Comparison of ENCODE assay signal across 17 mouse cellular contexts in the genomic region with DNA sequence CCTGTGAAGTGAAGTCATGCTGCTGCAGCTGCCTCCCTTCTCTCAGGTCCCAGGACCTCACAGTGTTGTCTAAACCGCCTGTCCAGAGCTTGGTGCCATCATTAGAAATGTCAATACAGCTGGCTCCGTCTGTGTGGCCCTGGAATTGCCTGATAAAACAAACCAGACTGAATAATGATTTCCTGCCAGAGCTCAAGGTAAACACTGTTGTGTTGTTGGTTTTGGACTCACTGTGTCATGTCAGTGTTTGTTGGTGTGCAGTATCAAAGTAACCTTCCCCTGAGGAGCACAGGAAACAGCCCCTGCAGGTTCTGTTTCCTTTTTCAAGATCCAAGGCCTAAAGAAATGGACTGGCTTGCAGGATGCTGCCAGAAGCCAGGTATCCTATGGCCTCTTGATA.
DNase-seq lines count a peak whose midpoint lies in the region; ATAC-seq and TF ChIP-seq lines count a peak whose summit lies in the region.
"Had no signal": no experiment of that assay in that cellular context is flagged by ENCODE, and none has a peak within 500 bp of the region (broad histone marks: within the 10 kb centered on the region; RNA-seq: fewer than 3 reads in every experiment).

No protein-coding gene starts in this region.

- no peak for DNase-seq in heart, adult 2 months
- DNase-seq in embryo, embryonic 10.5 days (ENCODE audit: low spot score), result peak; percentile 32
- DNase-seq in liver, embryonic 11.5 days (ENCODE audit: low spot score), result no peak
- peak; percentile 28 for DNase-seq in lung, postnatal 10 days
- DNase-seq in cerebellum, adult 11-12 months, result no peak
- DNase-seq in kidney, postnatal 36 days, result no peak
- DNase-seq in right cerebral cortex, postnatal 10 days (ENCODE audit: low spot score in 2 of 2), result no peak
- DNase-seq: cerebellum, adult 2 months; forebrain, postnatal 0 days; gastrocnemius, postnatal 14 days; kidney, adult 8-10 months had no signal

- H3K36me3 ChIP-seq in heart, embryonic 15.5 days, result 0 out of 2 replicates have a peak, but pooled peaks cover 4% of the 10 kb centered on the region
- H3K36me3 ChIP-seq in heart, adult 2 months (ENCODE audit: control insufficient read depth, insufficient read depth, low read length), result no peaks in the 10 kb centered on the region; the same call in 1 of the 2 replicates
- peaks cover 11% of the 10 kb centered on the region for H3K36me3 ChIP-seq in liver, embryonic 11.5 days (ENCODE audit: control insufficient read depth, insufficient read depth, low read length)
- H3K36me3 ChIP-seq: G1E had no signal

- H3K4me2 ChIP-seq in heart, embryonic 15.5 days, result no peak overlapping the region
- no peak overlapping the region for H3K4me2 ChIP-seq in liver, embryonic 11.5 days
- H3K4me2 ChIP-seq: hindbrain, embryonic 13.5 days; limb, embryonic 12.5 days had no signal

- TF ChIP-seq CTCF in heart, adult 2 months (IDR thresholded peaks at IDR 0.05), result no peak

- H3K9ac ChIP-seq in heart, embryonic 15.5 days, result no peak overlapping the region
- H3K9ac ChIP-seq in heart, adult 2 months (ENCODE audit: low read depth, low read length), result no peak overlapping the region
- H3K9ac ChIP-seq in liver, embryonic 11.5 days (ENCODE audit: low read depth, low read length), result no peak overlapping the region
- H3K9ac ChIP-seq: forebrain, postnatal 0 days; hindbrain, embryonic 13.5 days; limb, embryonic 12.5 days had no signal

- H3K27ac ChIP-seq in heart, embryonic 15.5 days, result no peak overlapping the region
- H3K27ac ChIP-seq in heart, adult 2 months, result no peak overlapping the region
- H3K27ac ChIP-seq in liver, embryonic 11.5 days (ENCODE audit: low read depth, low read length), result no peak overlapping the region
- H3K27ac ChIP-seq: hindbrain, embryonic 13.5 days; limb, embryonic 12.5 days had no signal

- H3K27me3 ChIP-seq in heart, embryonic 15.5 days, result no peaks in the 10 kb centered on the region
- no peaks in the 10 kb centered on the region for H3K27me3 ChIP-seq in heart, adult 2 months (ENCODE audit: control insufficient read depth, insufficient read depth, low read length)
- H3K27me3 ChIP-seq in liver, embryonic 11.5 days (replicated peaks; ENCODE audit: control insufficient read depth, insufficient read depth, low read length), result no peaks in the 10 kb centered on the region
- H3K27me3 ChIP-seq: hindbrain, embryonic 13.5 days; limb, embryonic 12.5 days had no signal

- 58% methylated on average over 2 of the region's 2 CpGs for WGBS in heart, embryonic 15.5 days
- 44% methylated on average over 2 of the region's 2 CpGs for WGBS in heart, adult 2 months
- 42% methylated on average over 2 of the region's 2 CpGs for WGBS in liver, embryonic 11.5 days

- TF ChIP-seq EP300 in heart, adult 2 months (IDR thresholded peaks at IDR 0.05; ENCODE audit: insufficient read depth, low read depth, low read length), result no peak

- H3K9me3 ChIP-seq in heart, embryonic 15.5 days (replicated peaks), result no peaks in the 10 kb centered on the region
- H3K9me3 ChIP-seq in liver, embryonic 11.5 days (ENCODE audit: control insufficient read depth, low read length), result no peaks in the 10 kb centered on the region
- H3K9me3 ChIP-seq: hindbrain, embryonic 13.5 days; limb, embryonic 12.5 days; midbrain, embryonic 10.5 days had no signal

- no peak for TF ChIP-seq POLR2A in heart, adult 2 months (IDR thresholded peaks at IDR 0.05; ENCODE audit: insufficient read depth, low read depth, low read length)

- ATAC-seq in heart, embryonic 15.5 days (replicated peaks; ENCODE audit: insufficient number of reproducible peaks, insufficient read depth, low FRiP score, low read depth), result peak; percentile 76
- ATAC-seq in liver, embryonic 11.5 days (replicated peaks; ENCODE audit: low FRiP score), result peak; percentile 70
- ATAC-seq: forebrain, postnatal 0 days had no signal

- no peaks in the 10 kb centered on the region; the same call in 1 of the 2 replicates for H3K4me1 ChIP-seq in heart, embryonic 15.5 days (replicated peaks)
- peaks cover 3% of the 10 kb centered on the region; the same call in 1 of the 2 replicates for H3K4me1 ChIP-seq in heart, adult 2 months (ENCODE audit: control insufficient read depth, insufficient read depth, low read length)
- H3K4me1 ChIP-seq in liver, embryonic 11.5 days (replicated peaks; ENCODE audit: control insufficient read depth, insufficient read depth, low read length), result no peaks in the 10 kb centered on the region; the same call in none of the 2 replicates
- H3K4me1 ChIP-seq: hindbrain, embryonic 13.5 days; limb, embryonic 12.5 days had no signal

- intact Hi-C loops in heart, adult 2 months (cut with DNase I), result no loop called here

- no peak overlapping the region for H3K4me3 ChIP-seq in heart, embryonic 15.5 days
- H3K4me3 ChIP-seq in heart, adult 2 months, result no peak overlapping the region
- H3K4me3 ChIP-seq in liver, embryonic 11.5 days (ENCODE audit: low read depth, low read length), result no peak overlapping the region
- H3K4me3 ChIP-seq: erythroblast, embryonic 14.5 days; hindbrain, embryonic 13.5 days; limb, embryonic 12.5 days; midbrain, embryonic 10.5 days had no signal

- H3K79me2 ChIP-seq in heart, adult 2 months (replicated peaks; ENCODE audit: control insufficient read depth, insufficient read depth, low read length), result no peaks in the 10 kb centered on the region

Comparison
In these comparisons a context has a peak if more than half of its experiments do, and no peak if none do; other contexts are left out.
1. DNase-seq: peak in embryo, embryonic 10.5 days (single experiment) and lung, postnatal 10 days (single experiment); none in heart, adult 2 months (0 of 2), liver, embryonic 11.5 days (single experiment), cerebellum, adult 11-12 months (single experiment), kidney, postnatal 36 days (0 of 2) and right cerebral cortex, postnatal 10 days (0 of 2).